Mouse (Mus musculus): ENCODE data around the gene Krt83. TPM values are rescaled to one million over a fixed set of nuclear protein-coding genes. Genes with fewer than 3 reads are reported as not detected.

Krt83 gene
- polyA plus RNA-seq, 1 experiment from 2014 or later = not detected

GRCm38 (mm10) chr15:101458361-101458930 is 32.9 kb downstream of the Krt83 start:
- no peak overlapping the region for H3K4me3 ChIP-seq (ENCODE audit: low read depth, low read length)
- no peak overlapping the region for H3K9ac ChIP-seq (ENCODE audit: low read length)
- H3K27ac ChIP-seq (ENCODE audit: low read depth, low read length) = no peak overlapping the region
- H3K36me3 ChIP-seq (ENCODE audit: control insufficient read depth, insufficient read depth, low read length) = no peaks in the 10 kb centered on the region
- H3K9me3 ChIP-seq (ENCODE audit: control insufficient read depth, low read length) = no peaks in the 10 kb centered on the region
- H3K27me3 ChIP-seq (ENCODE audit: control insufficient read depth, insufficient read depth, low read length) = no peaks in the 10 kb centered on the region
- H3K4me2 ChIP-seq (ENCODE audit: low read depth, low read length, severe bottlenecking) = no peak overlapping the region
- 52% methylated on average over 16 of the region's 16 CpGs for WGBS
- DNase-seq (ENCODE audit: low spot score) (no peak), ATAC-seq (replicated peaks; ENCODE audit: low FRiP score) (no peak)
- no peaks in the 10 kb centered on the region; the same call in 1 of the 2 replicates for H3K4me1 ChIP-seq (replicated peaks; ENCODE audit: control insufficient read depth, insufficient read depth, low read length)

DNA sequence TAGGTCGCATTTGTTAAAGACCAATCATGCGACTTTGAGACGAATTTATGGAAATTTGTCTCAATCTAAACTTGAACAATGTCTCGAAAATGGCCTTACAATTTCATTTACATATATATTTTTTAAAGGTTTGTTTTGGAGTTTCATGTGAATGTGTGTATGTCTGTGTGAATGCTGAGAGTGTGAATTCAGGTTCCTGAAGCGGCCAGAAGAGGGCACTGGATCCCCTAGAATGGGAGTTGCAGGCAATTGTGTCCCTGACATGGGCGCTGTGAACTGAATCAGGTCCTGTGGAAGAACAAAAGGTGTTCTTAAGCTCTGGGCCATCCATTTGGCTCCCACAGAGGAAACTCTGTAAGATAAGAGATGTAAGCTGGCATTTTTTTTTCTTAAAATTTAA is 35.4 kb downstream of the Krt83 start:
- H3K4me3 ChIP-seq (ENCODE audit: low read depth, low read length) = no peak overlapping the region
- H3K4me1 ChIP-seq (replicated peaks; ENCODE audit: control insufficient read depth, insufficient read depth, low read length) = no peaks in the 10 kb centered on the region; the same call in 1 of the 2 replicates
- no peaks in the 10 kb centered on the region for H3K27me3 ChIP-seq (ENCODE audit: control insufficient read depth, insufficient read depth, low read length)
- WGBS = 90% methylated on average over 6 of the region's 6 CpGs
- H3K27ac ChIP-seq (ENCODE audit: low read depth, low read length) = no peak overlapping the region
- ATAC-seq (replicated peaks; ENCODE audit: low FRiP score) (no peak), DNase-seq (ENCODE audit: low spot score) (no peak)
- no peaks in the 10 kb centered on the region for H3K9me3 ChIP-seq (ENCODE audit: control insufficient read depth, low read length)
- H3K9ac ChIP-seq (ENCODE audit: low read length) = no peak overlapping the region
- H3K36me3 ChIP-seq (ENCODE audit: control insufficient read depth, insufficient read depth, low read length) = no peaks in the 10 kb centered on the region
- no peak overlapping the region for H3K4me2 ChIP-seq (ENCODE audit: low read depth, low read length, severe bottlenecking)

- Histone ChIP-seq H3K36me3 (ENCODE audit: control insufficient read depth, insufficient read depth, low read length) (no peaks in the 10 kb centered on the region), H3K4me3 (ENCODE audit: low read depth, low read length) (no peak overlapping the region)
- no peak for DNase-seq (ENCODE audit: low spot score)
Measured at GRCm38 (mm10) chr15:101455292-101455691, 36.0 kb downstream of the Krt83 start.

GRCm38 (mm10) chr15:101454774-101455173 is 36.5 kb downstream of the Krt83 start:
- Histone ChIP-seq H3K4me3 (ENCODE audit: low read depth, low read length) (no peak overlapping the region), H3K36me3 (ENCODE audit: control insufficient read depth, insufficient read depth, low read length) (no peaks in the 10 kb centered on the region), H3K9me3 (ENCODE audit: control insufficient read depth, low read length) (no peaks in the 10 kb centered on the region), H3K27ac (ENCODE audit: low read depth, low read length) (no peak overlapping the region), H3K27me3 (ENCODE audit: control insufficient read depth, insufficient read depth, low read length) (no peaks in the 10 kb centered on the region), H3K9ac (ENCODE audit: low read length) (no peak overlapping the region), H3K4me2 (ENCODE audit: low read depth, low read length, severe bottlenecking) (no peak overlapping the region), H3K4me1 (replicated peaks; ENCODE audit: control insufficient read depth, insufficient read depth, low read length) (no peaks in the 10 kb centered on the region; the same call in 1 of the 2 replicates)
- WGBS = 89% methylated on average over 8 of the region's 8 CpGs
- ATAC-seq (replicated peaks; ENCODE audit: low FRiP score) = no peak
- DNase-seq (ENCODE audit: low spot score) = no peak

More at GRCm38 (mm10) chr15:101455292-101455691, 36.0 kb downstream of the Krt83 start:
- H3K4me2 ChIP-seq (ENCODE audit: low read depth, low read length, severe bottlenecking) = no peak overlapping the region
- 85% methylated on average over 2 of the region's 2 CpGs for WGBS
- no peaks in the 10 kb centered on the region for H3K27me3 ChIP-seq (ENCODE audit: control insufficient read depth, insufficient read depth, low read length)
- no peaks in the 10 kb centered on the region; the same call in 1 of the 2 replicates for H3K4me1 ChIP-seq (replicated peaks; ENCODE audit: control insufficient read depth, insufficient read depth, low read length)
- no peaks in the 10 kb centered on the region for H3K9me3 ChIP-seq (ENCODE audit: control insufficient read depth, low read length)
- no peak for ATAC-seq (replicated peaks; ENCODE audit: low FRiP score)
- H3K9ac ChIP-seq (ENCODE audit: low read length) = no peak overlapping the region
- no peak overlapping the region for H3K27ac ChIP-seq (ENCODE audit: low read depth, low read length)

GRCm38 (mm10) chr15:101453093-101453736 is 38.1 kb downstream of the Krt83 start:
- Histone ChIP-seq H3K9ac (ENCODE audit: low read length) (no peak overlapping the region), H3K9me3 (ENCODE audit: control insufficient read depth, low read length) (no peaks in the 10 kb centered on the region), H3K4me3 (ENCODE audit: low read depth, low read length) (no peak overlapping the region), H3K36me3 (ENCODE audit: control insufficient read depth, insufficient read depth, low read length) (no peaks in the 10 kb centered on the region), H3K4me2 (ENCODE audit: low read depth, low read length, severe bottlenecking) (no peak overlapping the region), H3K27me3 (ENCODE audit: control insufficient read depth, insufficient read depth, low read length) (no peaks in the 10 kb centered on the region), H3K27ac (ENCODE audit: low read depth, low read length) (no peak overlapping the region), H3K4me1 (replicated peaks; ENCODE audit: control insufficient read depth, insufficient read depth, low read length) (no peaks in the 10 kb centered on the region)
- ATAC-seq (replicated peaks; ENCODE audit: low FRiP score) (peak; percentile 61; the same call in 1 of the 2 replicates), DNase-seq (ENCODE audit: low spot score) (peak; percentile 84)
- 6% methylated on average over 13 of the region's 13 CpGs for WGBS

GRCm38 (mm10) chr15:101447444-101447843 is 43.9 kb downstream of the Krt83 start, which contains the start of gene Krt88:
Gene Krt88 (plus strand): TSS chr15:101447744.
- no peaks in the 10 kb centered on the region for H3K36me3 ChIP-seq (ENCODE audit: control insufficient read depth, insufficient read depth, low read length)
- H3K27ac ChIP-seq (ENCODE audit: low read depth, low read length) = no peak within 1 kb of the TSS
- no peak within 1 kb of the TSS for H3K9ac ChIP-seq (ENCODE audit: low read length)
- no peak for DNase-seq (ENCODE audit: low spot score)
- WGBS = 67% methylated on average over 2 of the region's 2 CpGs
- no peaks in the 10 kb centered on the region for H3K9me3 ChIP-seq (ENCODE audit: control insufficient read depth, low read length)
- no peaks in the 10 kb centered on the region for H3K4me1 ChIP-seq (replicated peaks; ENCODE audit: control insufficient read depth, insufficient read depth, low read length)
- H3K27me3 ChIP-seq (ENCODE audit: control insufficient read depth, insufficient read depth, low read length) = no peaks in the 10 kb centered on the region
- no peak for ATAC-seq (replicated peaks; ENCODE audit: low FRiP score)
- H3K4me3 ChIP-seq (ENCODE audit: low read depth, low read length) = no peak within 1 kb of the TSS
- no peak within 1 kb of the TSS for H3K4me2 ChIP-seq (ENCODE audit: low read depth, low read length, severe bottlenecking)

DNA sequence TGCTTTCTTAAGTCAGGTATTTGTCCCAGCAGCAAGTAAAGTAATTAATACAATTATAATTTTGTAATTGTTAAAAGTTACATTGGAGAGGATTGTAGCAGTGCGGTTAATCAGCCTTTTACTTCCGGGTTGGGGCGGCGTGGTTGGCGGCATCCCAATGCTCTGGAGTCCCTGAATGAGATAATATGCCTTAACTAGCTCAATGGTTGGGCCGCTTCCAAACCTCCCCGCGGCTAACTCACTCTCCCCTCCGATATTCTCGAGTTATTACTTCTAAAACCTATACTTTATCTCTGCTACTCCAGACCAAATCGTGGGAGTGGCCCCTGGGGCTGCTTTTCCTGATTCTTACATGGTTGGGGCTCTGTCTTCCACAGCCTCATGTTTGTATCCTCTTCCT is 44.7 kb downstream of the Krt83 start:
- no peaks in the 10 kb centered on the region for H3K4me1 ChIP-seq (replicated peaks; ENCODE audit: control insufficient read depth, insufficient read depth, low read length)

DNA sequence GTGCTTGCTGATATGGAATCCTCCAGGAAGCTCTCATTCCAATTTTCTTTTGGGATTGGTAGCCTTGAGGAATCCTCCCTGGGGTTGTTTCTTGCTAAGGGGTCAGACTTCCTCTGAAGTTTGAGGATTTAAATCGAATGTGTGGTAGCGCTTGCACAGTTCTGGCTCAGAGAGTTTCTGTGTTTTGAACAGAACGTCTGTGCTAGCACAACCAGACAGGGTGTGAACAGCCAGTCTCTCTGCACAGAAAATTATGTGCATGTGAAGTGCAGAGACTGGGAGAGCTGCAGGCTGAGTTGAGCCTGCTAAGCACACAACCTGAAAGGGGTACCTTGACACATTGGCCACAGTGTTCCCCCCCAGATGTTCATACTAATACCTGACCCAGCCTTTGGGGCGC is 50.5 kb downstream of the Krt83 start:
- Histone ChIP-seq H3K4me3 (ENCODE audit: low read depth, low read length) (no peak overlapping the region), H3K9ac (ENCODE audit: low read length) (no peak overlapping the region), H3K36me3 (ENCODE audit: control insufficient read depth, insufficient read depth, low read length) (no peaks in the 10 kb centered on the region), H3K9me3 (ENCODE audit: control insufficient read depth, low read length) (no peaks in the 10 kb centered on the region), H3K4me1 (replicated peaks; ENCODE audit: control insufficient read depth, insufficient read depth, low read length) (peaks cover 4% of the 10 kb centered on the region; the same call in 1 of the 2 replicates), H3K27me3 (ENCODE audit: control insufficient read depth, insufficient read depth, low read length) (peaks cover 11% of the 10 kb centered on the region), H3K4me2 (ENCODE audit: low read depth, low read length, severe bottlenecking) (no peak overlapping the region), H3K27ac (ENCODE audit: low read depth, low read length) (no peak overlapping the region)
- WGBS = 81% methylated on average over 4 of the region's 4 CpGs
- DNase-seq (ENCODE audit: low spot score) (no peak), ATAC-seq (replicated peaks; ENCODE audit: low FRiP score) (no peak)

More for the DNA sequence above, 44.7 kb downstream of the Krt83 start:
- no peaks in the 10 kb centered on the region for H3K27me3 ChIP-seq (ENCODE audit: control insufficient read depth, insufficient read depth, low read length)
- H3K9me3 ChIP-seq (ENCODE audit: control insufficient read depth, low read length) = no peaks in the 10 kb centered on the region
- no peak overlapping the region for H3K4me2 ChIP-seq (ENCODE audit: low read depth, low read length, severe bottlenecking)
- no peak overlapping the region for H3K9ac ChIP-seq (ENCODE audit: low read length)
- H3K27ac ChIP-seq (ENCODE audit: low read depth, low read length) = no peak overlapping the region
- no peaks in the 10 kb centered on the region for H3K36me3 ChIP-seq (ENCODE audit: control insufficient read depth, insufficient read depth, low read length)
- 80% methylated on average over 11 of the region's 11 CpGs for WGBS
- no peak overlapping the region for H3K4me3 ChIP-seq (ENCODE audit: low read depth, low read length)
- DNase-seq (ENCODE audit: low spot score) = no peak
- no peak for ATAC-seq (replicated peaks; ENCODE audit: low FRiP score)
